Mouse (Mus musculus): ENCODE results near the gene Wdr1.
A peak's percentile ranks its signal among the peaks of the same experiment; 100 is the strongest.
"Not testable (repeated sequence)": the region's sequence is repeated elsewhere in the genome, so short reads cannot be mapped to it uniquely, and the experiment has no call there.

The Wdr1 gene

GRCm38 (mm10) chr5:38563121-38563520, at the start of gene Wdr1:
Wdr1 (minus strand) TSS chr5:38563221.
- DNase-seq = no peak

GRCm38 (mm10) chr5:38611118-38611517, 48.1 kb upstream of the Wdr1 start:
- no peak for DNase-seq

GRCm38 (mm10) chr5:38608219-38608618, 45.2 kb upstream of the Wdr1 start:
- DNase-seq = not testable (repeated sequence)

GRCm38 (mm10) chr5:38598647-38599304, 35.8 kb upstream of the Wdr1 start:
- peak; percentile 2 to 24 for DNase-seq

GRCm38 (mm10) chr5:38588924-38589323, 25.9 kb upstream of the Wdr1 start:
- DNase-seq = no peak

- no peak for DNase-seq
These were observed 22.4 kb upstream of the Wdr1 start for GRCm38 (mm10) chr5:38585450-38585849.

- no peak for DNase-seq
These were observed 20.0 kb upstream of the Wdr1 start for GRCm38 (mm10) chr5:38583026-38583425.

- peak; percentile 47 to 49 for DNase-seq
These were observed 17.7 kb upstream of the Wdr1 start for GRCm38 (mm10) chr5:38580703-38581102.

- peak; percentile 20 to 34 for DNase-seq
These were observed 7.9 kb upstream of the Wdr1 start for GRCm38 (mm10) chr5:38570876-38571275.

GRCm38 (mm10) chr5:38568652-38569051, 5.6 kb upstream of the Wdr1 start:
- no peak for DNase-seq

GRCm38 (mm10) chr5:38564831-38565230, 1.8 kb upstream of the Wdr1 start:
- no peak for DNase-seq

GRCm38 (mm10) chr5:38561426-38562024, 1.5 kb downstream of the Wdr1 start:
- DNase-seq = peak; percentile 100

GRCm38 (mm10) chr5:38560586-38561425, 2.2 kb downstream of the Wdr1 start:
- DNase-seq = peak; percentile 75 to 76

GRCm38 (mm10) chr5:38558831-38559230, 4.2 kb downstream of the Wdr1 start:
- no peak for DNase-seq

- no peak for DNase-seq
These were observed 5.2 kb downstream of the Wdr1 start for GRCm38 (mm10) chr5:38557811-38558210.

GRCm38 (mm10) chr5:38556406-38556805, 6.6 kb downstream of the Wdr1 start:
- no peak for DNase-seq

GRCm38 (mm10) chr5:38553953-38554352, 9.1 kb downstream of the Wdr1 start:
- no peak for DNase-seq

GRCm38 (mm10) chr5:38553491-38553890, 9.5 kb downstream of the Wdr1 start:
- DNase-seq = no peak

- no peak for DNase-seq
These were observed 10.4 kb downstream of the Wdr1 start for GRCm38 (mm10) chr5:38552615-38553014.

- no peak for DNase-seq
These were observed 12.7 kb downstream of the Wdr1 start for GRCm38 (mm10) chr5:38550221-38550768.

GRCm38 (mm10) chr5:38549461-38549909, 13.5 kb downstream of the Wdr1 start:
- DNase-seq = no peak

- DNase-seq = no peak
These were observed 15.6 kb downstream of the Wdr1 start for GRCm38 (mm10) chr5:38547375-38547774.
